Mouse (Mus musculus) limb, embryonic 13.5 days (tissue): Measurements from ENCODE around the gene Mcat. TPM values are rescaled to one million over a fixed set of nuclear protein-coding genes. Genes with fewer than 3 reads are reported as not detected.

Experiments used
- microRNA-seq: library from miRNA; unstranded; fragments of <30 nt; microRNA quantifications from one replicate; pipeline ENCODE4, GENCODE M21; 2016
- polyA plus RNA-seq: library from polyadenylated mRNA; unstranded; fragments of >200 nt; fragmentation: Nextera tagmentation; extraction: Ambion mirVana; gene quantifications from 2 replicates; pipeline ENCODE4 v1.2.1, GENCODE M21; 2015

Gene Mcat
- polyA plus RNA-seq, 1 experiment from 2014 or later = 39.4 TPM

Small RNA genes within 50 kb of the gene (microRNA-seq; reads per million reads assigned to microRNA genes)
- not detected for gene Gm24575

Other genes starting within 250 kb of the Mcat start
- gene Arfgap3, start 213.5 kb downstream of the Mcat start, polyA plus RNA-seq = 52.8 and 52.9 TPM in 2 replicates
- gene Pacsin2, start 99.2 kb downstream of the Mcat start, polyA plus RNA-seq = 51.8 and 53.3 TPM in 2 replicates
- gene Ttll1, start 52.9 kb downstream of the Mcat start, polyA plus RNA-seq = 23.4 and 25.1 TPM in 2 replicates
- gene Bik, start 36.9 kb downstream of the Mcat start, polyA plus RNA-seq = 3.5 and 3.7 TPM in 2 replicates
- 40.4 and 41.9 TPM in 2 replicates for gene Tspo, start 195 bp downstream of the Mcat start, polyA plus RNA-seq
- 39.7 and 43.4 TPM in 2 replicates for gene Ttll12, start 31.4 kb upstream of the Mcat start, polyA plus RNA-seq
- gene Scube1, start 161.2 kb upstream of the Mcat start, polyA plus RNA-seq = 18.5 and 22.0 TPM in 2 replicates
- 8.0 and 9.3 TPM in 2 replicates for gene Mpped1, start 215.7 kb upstream of the Mcat start, polyA plus RNA-seq